Comparison of ENCODE assay signal across 25 mouse cellular contexts in the genomic region with DNA sequence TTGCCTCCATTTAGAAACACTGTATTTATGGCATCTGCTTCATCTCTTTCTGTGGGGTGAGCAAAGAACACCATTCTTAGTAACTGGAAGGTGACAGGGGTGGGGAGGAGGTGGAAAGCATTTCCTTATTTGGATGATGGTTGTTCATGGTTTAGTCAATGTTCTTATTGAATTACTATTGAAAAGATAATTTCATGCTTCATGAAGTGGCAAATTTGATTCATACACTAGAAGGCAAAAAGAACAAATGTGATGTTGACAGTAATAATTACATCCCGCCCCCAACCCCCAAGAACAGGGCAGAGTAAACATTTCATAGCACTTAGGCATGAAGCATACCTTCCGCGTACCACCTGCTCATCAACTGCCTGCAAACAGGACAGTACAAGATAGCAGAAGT.
A peak's percentile ranks its signal among the peaks of the same experiment; 100 is the strongest.
DNase-seq lines count a peak whose midpoint lies in the region; ATAC-seq lines count a peak whose summit lies in the region.
"Had no signal": no experiment of that assay in that cellular context is flagged by ENCODE, and none has a peak within 500 bp of the region (broad histone marks: within the 10 kb centered on the region; RNA-seq: fewer than 3 reads in every experiment).

No protein-coding gene starts in this region.

- H3K27me3 ChIP-seq in midbrain, embryonic 15.5 days (replicated peaks), result no peaks in the 10 kb centered on the region
- H3K27me3 ChIP-seq: embryonic facial prominence, embryonic 13.5 days; forebrain, embryonic 15.5 days; hindbrain, embryonic 13.5 days; intestine, embryonic 15.5 days had no signal

- no peak overlapping the region for H3K4me3 ChIP-seq in midbrain, embryonic 15.5 days
- H3K4me3 ChIP-seq: embryonic facial prominence, embryonic 13.5 days; forebrain, embryonic 10.5 days; forebrain, embryonic 15.5 days; gastrocnemius, adult 2 months; hindbrain, embryonic 10.5 days; hindbrain, embryonic 13.5 days; intestine, embryonic 15.5 days had no signal

- H3K4me1 ChIP-seq in midbrain, embryonic 15.5 days, result no peaks in the 10 kb centered on the region
- H3K4me1 ChIP-seq: embryonic facial prominence, embryonic 13.5 days; forebrain, embryonic 15.5 days; hindbrain, embryonic 13.5 days; intestine, embryonic 15.5 days had no signal

- no peaks in the 10 kb centered on the region for H3K9me3 ChIP-seq in midbrain, embryonic 15.5 days
- H3K9me3 ChIP-seq: embryonic facial prominence, embryonic 13.5 days; forebrain, embryonic 10.5 days; forebrain, embryonic 15.5 days; hindbrain, embryonic 10.5 days; hindbrain, embryonic 13.5 days; intestine, embryonic 15.5 days had no signal

- H3K36me3 ChIP-seq in midbrain, embryonic 15.5 days (replicated peaks), result no peaks in the 10 kb centered on the region
- H3K36me3 ChIP-seq: embryonic facial prominence, embryonic 13.5 days; forebrain, embryonic 10.5 days; forebrain, embryonic 15.5 days; hindbrain, embryonic 10.5 days; hindbrain, embryonic 13.5 days; intestine, embryonic 15.5 days had no signal

- H3K9ac ChIP-seq in midbrain, embryonic 15.5 days, result no peak overlapping the region
- H3K9ac ChIP-seq: embryonic facial prominence, embryonic 13.5 days; forebrain, embryonic 15.5 days; hindbrain, embryonic 13.5 days; intestine, embryonic 15.5 days had no signal

- DNase-seq in frontal cortex, postnatal 25 days (ENCODE audit: low spot score in 2 of 2), result no peak
- DNase-seq in brain, adult 2 months (ENCODE audit: low read depth, low spot score), result peak; percentile 47
- peak; percentile 59 for DNase-seq in retina, embryonic 14.5 days (ENCODE audit: low spot score)
- DNase-seq: adrenal gland, adult 8-10 months; adrenal gland, postnatal 25 days; cerebellum, adult 11 months; cerebellum, adult 2 months; cerebellum, adult 9-11 months; cerebellum, postnatal 25 days; gastrocnemius, adult 2 months; gastrocnemius, postnatal 14 days; heart, adult 11 months had no signal

- no peak overlapping the region for H3K27ac ChIP-seq in midbrain, embryonic 15.5 days
- H3K27ac ChIP-seq: embryonic facial prominence, embryonic 13.5 days; forebrain, embryonic 10.5 days; forebrain, embryonic 15.5 days; gastrocnemius, adult 2 months; hindbrain, embryonic 10.5 days; hindbrain, embryonic 13.5 days; intestine, embryonic 15.5 days had no signal

- WGBS in midbrain, embryonic 15.5 days, result 77% methylated on average over 3 of the region's 3 CpGs

- peak; percentile 70; the same call in 1 of the 2 replicates for ATAC-seq in frontal cortex, adult (ENCODE audit: low TSS enrichment)
- ATAC-seq in midbrain, embryonic 15.5 days (replicated peaks), result no peak
- no peak for ATAC-seq in megakaryocyte, adult 5-6 weeks (ENCODE audit: poor library complexity, severe bottlenecking)
- ATAC-seq: activated CD4-positive, CD25-positive, alpha-beta regulatory T cell, adult 4 months; CD4-positive, CD25-positive, alpha-beta regulatory T cell, adult 4 months; forebrain, embryonic 15.5 days; hindbrain, embryonic 16.5 days; intestine, embryonic 15.5 days had no signal

- no peak overlapping the region for H3K4me2 ChIP-seq in midbrain, embryonic 15.5 days
- H3K4me2 ChIP-seq: embryonic facial prominence, embryonic 13.5 days; forebrain, embryonic 15.5 days; heart, embryonic 11.5 days; hindbrain, embryonic 13.5 days; intestine, embryonic 15.5 days had no signal

Comparison
In these comparisons a context has a peak if more than half of its experiments do, and no peak if none do; other contexts are left out.
1. DNase-seq: peak in brain, adult 2 months (single experiment) and retina, embryonic 14.5 days (single experiment); none in frontal cortex, postnatal 25 days (0 of 2).